Mouse (Mus musculus): ENCODE data around the gene Olfr586.

GRCm38 (mm10) chr7:103081585-103081984 is 43.9 kb downstream of the Olfr586 start, which contains the start of gene Olfr584:
- TF ChIP-seq CTCF (IDR thresholded peaks at IDR 0.05; ENCODE audit: borderline replicate concordance, extremely low read depth, insufficient read depth, insufficient read length) (no peak), POLR2A (IDR thresholded peaks at IDR 0.05; ENCODE audit: borderline replicate concordance, extremely low read depth, insufficient read depth, insufficient read length, poor library complexity, severe bottlenecking) (no peak)

Measured in brain, embryonic 14.5 days (tissue).